Mouse (Mus musculus): ENCODE measurements around the gene Ttc23.

- TF ChIP-seq CTCF (IDR thresholded peaks at IDR 0.05): no peak
- no peak for TF ChIP-seq EP300 (IDR thresholded peaks at IDR 0.05)
Measured at GRCm38 (mm10) chr7:67614464-67614861, 32.7 kb upstream of the Ttc23 start.
